Mouse (Mus musculus) stomach, postnatal 0 days (tissue): ENCODE results near the gene Olfr1240. TPM values are rescaled to one million over a fixed set of nuclear protein-coding genes. Genes with fewer than 3 reads are reported as not detected.

ENCODE experiments used
- ATAC-seq: fragments of 200-750 bp; cut with Nextera tagmentation; 2 replicates; pipeline ENCODE4 v1.8.0; 2017; ENCODE audit not compliant: low FRiP score, low TSS enrichment
- DNase-seq: peaks from one replicate; pipeline ENCODE4 v3.0.0-alpha.2; 2016; ENCODE audit warnings: low spot score
- H3K27ac ChIP-seq: fragments of 300-500 bp; sonication (generic); replicated peaks from 2 replicates; pipeline ENCODE4 v1.5.1; 2014; ENCODE audit warnings: mild to moderate bottlenecking, control low read depth
- H3K27me3 ChIP-seq: fragments of 300-500 bp; sonication (generic); 2 replicates; pipeline ENCODE4 v1.6.1; 2014; ENCODE audit warnings: low read length; ENCODE audit not compliant: control insufficient read depth, insufficient read depth
- H3K36me3 ChIP-seq: fragments of 300-500 bp; sonication (generic); 2 replicates; pipeline ENCODE4 v1.6.1; 2014; ENCODE audit warnings: low read length, mixed read lengths; ENCODE audit not compliant: control insufficient read depth, insufficient read depth
- H3K4me1 ChIP-seq: fragments of 300-500 bp; sonication (generic); replicated peaks from 2 replicates; pipeline ENCODE4 v1.6.1; 2014; ENCODE audit warnings: antibody characterized with exemption; ENCODE audit not compliant: control insufficient read depth, insufficient read depth
- H3K4me2 ChIP-seq: fragments of 300-500 bp; sonication (generic); replicated peaks from 2 replicates; pipeline ENCODE4 v1.6.1; 2014; ENCODE audit warnings: low read depth, mild to moderate bottlenecking, control low read depth, moderate library complexity
- H3K4me3 ChIP-seq: fragments of 300-500 bp; sonication (generic); 2 replicates; pipeline ENCODE4 v1.5.1; 2014; ENCODE audit warnings: low read depth, low read length, control low read depth
- H3K9ac ChIP-seq: fragments of 300-500 bp; sonication (generic); 2 replicates; pipeline ENCODE4 v1.6.1; 2014; ENCODE audit warnings: mild to moderate bottlenecking, low read length, control low read depth, mixed read lengths
- H3K9me3 ChIP-seq: fragments of 300-500 bp; sonication (generic); 2 replicates; pipeline ENCODE4 v1.6.1; 2016; ENCODE audit warnings: low read length; ENCODE audit not compliant: control insufficient read depth
- CTCF ChIP-seq: IDR thresholded peaks from 2 replicates; pipeline ENCODE4 v1.5.1; 2016; ENCODE audit warnings: antibody characterized with exemption, low read depth, mild to moderate bottlenecking, moderate library complexity
- EP300 ChIP-seq: optimal IDR thresholded peaks from 2 replicates; pipeline ENCODE3; 2016; ENCODE audit warnings: antibody characterized with exemption
- WGBS: fragments of 180-500 bp; shearing (Covaris S2); extraction: QIAGEN DNeasy Blood & Tissue Kit; methylation state at CpG from one replicate; pipeline ENCODE4 v1.1.7; 2014; 5-methylcytosine and 5-hydroxymethylcytosine counted together
- polyA plus RNA-seq: library from polyadenylated mRNA; unstranded; fragments of >200 nt; fragmentation: Nextera tagmentation; extraction: Ambion mirVana; gene quantifications from 2 replicates; pipeline ENCODE4 v1.2.1, GENCODE M21; 2015

Olfr1240 gene
- polyA plus RNA-seq = not detected in 2 replicates

GRCm38 (mm10) chr2:89442900-89443299, at the start of gene Olfr1240:
Gene Olfr1240 (minus strand): TSS chr2:89443000.
- Histone ChIP-seq H3K27ac (no peak within 1 kb of the TSS), H3K9me3 (no peaks in the 10 kb centered on the region), H3K27me3 (no peaks in the 10 kb centered on the region), H3K36me3 (no peaks in the 10 kb centered on the region), H3K4me2 (no peak within 1 kb of the TSS), H3K9ac (no peak within 1 kb of the TSS), H3K4me3 (no peak within 1 kb of the TSS), H3K4me1 (no peaks in the 10 kb centered on the region)
- no peak for DNase-seq
- WGBS = 82% methylated on average over 3 of the region's 3 CpGs
- ATAC-seq = no peak
- TF ChIP-seq CTCF (no peak), EP300 (no peak)

DNA sequence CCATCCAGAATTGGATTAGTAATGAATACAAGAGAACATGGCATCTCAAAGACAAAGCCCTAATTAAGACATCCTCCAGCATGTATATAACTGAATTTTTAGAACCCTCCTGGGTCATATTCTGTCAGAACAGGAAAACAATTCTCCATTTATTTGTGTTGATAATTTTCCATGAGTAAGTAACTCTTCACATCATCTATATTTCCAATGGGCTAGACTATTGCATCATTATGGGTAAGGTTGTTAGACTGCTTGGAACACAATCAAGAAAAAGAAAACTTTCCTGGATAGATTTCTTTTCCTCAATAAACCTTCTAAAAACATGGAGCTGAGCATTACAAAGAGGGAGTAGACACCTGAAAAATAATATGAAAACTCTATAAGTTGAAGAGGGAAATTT, 44.2 kb upstream of the Olfr1240 start, which contains the start of gene Olfr1241:
TSS of gene Olfr1241 (minus strand) at position 101 of the 400 bp plus-strand sequence.
- TF ChIP-seq CTCF (no peak), EP300 (no peak)
- no peak within 1 kb of the TSS for H3K4me3 ChIP-seq
- ATAC-seq (no peak), DNase-seq (no peak)
- H3K36me3 ChIP-seq = no peaks in the 10 kb centered on the region
- no peak within 1 kb of the TSS for H3K27ac ChIP-seq
- H3K9me3 ChIP-seq = no peaks in the 10 kb centered on the region
- H3K27me3 ChIP-seq = no peaks in the 10 kb centered on the region
- H3K4me1 ChIP-seq = no peaks in the 10 kb centered on the region
- H3K4me2 ChIP-seq = no peak within 1 kb of the TSS
- H3K9ac ChIP-seq = no peak within 1 kb of the TSS

GRCm38 (mm10) chr2:89420307-89420706, 22.5 kb downstream of the Olfr1240 start, which contains the start of gene Olfr1239:
Gene Olfr1239 (minus strand): TSS chr2:89420407.
- no peaks in the 10 kb centered on the region for H3K4me1 ChIP-seq
- no peak within 1 kb of the TSS for H3K4me2 ChIP-seq
- no peaks in the 10 kb centered on the region for H3K9me3 ChIP-seq
- DNase-seq (no peak), ATAC-seq (no peak)
- TF ChIP-seq EP300 = no peak
- no peak for TF ChIP-seq CTCF
- H3K9ac ChIP-seq = no peak within 1 kb of the TSS
- H3K27me3 ChIP-seq = no peaks in the 10 kb centered on the region
- H3K27ac ChIP-seq = no peak within 1 kb of the TSS
- no peaks in the 10 kb centered on the region for H3K36me3 ChIP-seq
- 84% methylated on average over 2 of the region's 2 CpGs for WGBS
- H3K4me3 ChIP-seq = no peak within 1 kb of the TSS

GRCm38 (mm10) chr2:89414557-89414956, 28.2 kb downstream of the Olfr1240 start:
- H3K27ac ChIP-seq = no peak overlapping the region
- no peak overlapping the region for H3K4me2 ChIP-seq
- H3K4me3 ChIP-seq = no peak overlapping the region
- ATAC-seq (no peak), DNase-seq (no peak)
- H3K9me3 ChIP-seq = no peaks in the 10 kb centered on the region
- H3K36me3 ChIP-seq = no peaks in the 10 kb centered on the region
- 97% methylated on average over 1 of the region's 1 CpGs for WGBS
- TF ChIP-seq EP300 (no peak), CTCF (no peak)
- H3K27me3 ChIP-seq = no peaks in the 10 kb centered on the region
- H3K4me1 ChIP-seq = no peaks in the 10 kb centered on the region
- H3K9ac ChIP-seq = no peak overlapping the region

GRCm38 (mm10) chr2:89409576-89409975, 33.2 kb downstream of the Olfr1240 start, which contains the start of gene Olfr1238:
Gene Olfr1238 (minus strand): TSS chr2:89409676.
- no peak within 1 kb of the TSS for H3K27ac ChIP-seq
- H3K4me3 ChIP-seq = no peak within 1 kb of the TSS
- TF ChIP-seq CTCF = no peak
- no peak for TF ChIP-seq EP300
- H3K4me2 ChIP-seq = no peak within 1 kb of the TSS
- H3K9ac ChIP-seq = no peak within 1 kb of the TSS
- no peak for ATAC-seq
- H3K27me3 ChIP-seq = no peaks in the 10 kb centered on the region
- no peaks in the 10 kb centered on the region for H3K36me3 ChIP-seq
- DNase-seq = no peak
- 92% methylated on average over 2 of the region's 2 CpGs for WGBS
- H3K4me1 ChIP-seq = no peaks in the 10 kb centered on the region
- H3K9me3 ChIP-seq = no peaks in the 10 kb centered on the region

DNA sequence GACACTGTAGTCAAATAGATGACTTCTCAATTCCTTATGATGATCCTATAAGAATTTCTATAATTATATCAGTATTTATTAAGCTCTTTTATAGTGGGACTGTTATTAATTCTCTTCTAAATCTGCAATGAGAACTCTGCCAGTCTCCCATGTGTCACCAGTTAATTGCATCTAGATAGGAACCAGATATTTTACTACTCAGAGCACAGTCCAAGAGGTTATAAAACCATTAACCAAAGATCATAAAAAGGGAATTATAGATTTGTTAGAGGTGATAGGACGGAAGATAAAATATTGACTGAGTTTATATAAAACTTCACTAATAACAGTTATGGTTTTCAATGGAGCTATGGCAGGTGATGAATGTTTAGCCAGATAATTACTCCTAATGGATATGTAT, 41.9 kb downstream of the Olfr1240 start:
- no peak for ATAC-seq
- no peak overlapping the region for H3K4me3 ChIP-seq
- H3K36me3 ChIP-seq = no peaks in the 10 kb centered on the region
- no peak for DNase-seq
- H3K4me1 ChIP-seq = no peaks in the 10 kb centered on the region
- no peaks in the 10 kb centered on the region for H3K9me3 ChIP-seq
- H3K4me2 ChIP-seq = no peak overlapping the region
- no peak overlapping the region for H3K27ac ChIP-seq
- H3K27me3 ChIP-seq = no peaks in the 10 kb centered on the region
- H3K9ac ChIP-seq = no peak overlapping the region
- WGBS = 80% methylated on average over 1 of the region's 1 CpGs
- TF ChIP-seq CTCF (no peak), EP300 (no peak)

Other genes with a start within 250 kb of the Olfr1240 start
- 0.01 TPM in 1 of 2 replicates, not detected in the other for gene Olfr1226, start 243.0 kb downstream of the Olfr1240 start, polyA plus RNA-seq
- gene Olfr1228, start 188.9 kb downstream of the Olfr1240 start, polyA plus RNA-seq = not detected in 2 replicates
- gene Olfr1229, start 155.0 kb downstream of the Olfr1240 start, polyA plus RNA-seq = not detected in 2 replicates
- gene Olfr1230, start 145.7 kb downstream of the Olfr1240 start, polyA plus RNA-seq = not detected in 2 replicates
- 0.02 TPM in 1 of 2 replicates, not detected in the other for gene Olfr1231, start 135.9 kb downstream of the Olfr1240 start, polyA plus RNA-seq
- not detected in 2 replicates for gene Olfr1232, start 113.3 kb downstream of the Olfr1240 start, polyA plus RNA-seq
- 0.02 TPM in 1 of 2 replicates, not detected in the other for gene Olfr1233, start 100.6 kb downstream of the Olfr1240 start, polyA plus RNA-seq
- gene Olfr1234, start 78.1 kb downstream of the Olfr1240 start, polyA plus RNA-seq = not detected in 2 replicates
- gene Olfr1238, start 33.3 kb downstream of the Olfr1240 start, polyA plus RNA-seq = not detected in 2 replicates
- gene Olfr1239, start 22.6 kb downstream of the Olfr1240 start, polyA plus RNA-seq = not detected in 2 replicates
- not detected in 2 replicates for gene Olfr1241, start 44.1 kb upstream of the Olfr1240 start, polyA plus RNA-seq
- not detected in 2 replicates for gene Olfr1242, start 55.3 kb upstream of the Olfr1240 start, polyA plus RNA-seq
- not detected in 2 replicates for gene Olfr1243, start 88.5 kb upstream of the Olfr1240 start, polyA plus RNA-seq
- not detected in 2 replicates for gene Olfr1245, start 135.4 kb upstream of the Olfr1240 start, polyA plus RNA-seq
- not detected in 2 replicates for gene Olfr1246, start 150.2 kb upstream of the Olfr1240 start, polyA plus RNA-seq
- gene Olfr1247, start 171.1 kb upstream of the Olfr1240 start, polyA plus RNA-seq = 0.01 TPM in 1 of 2 replicates, not detected in the other
- not detected in 2 replicates for gene Olfr1248, start 175.2 kb upstream of the Olfr1240 start, polyA plus RNA-seq
- not detected in 2 replicates for gene Olfr1249, start 192.0 kb upstream of the Olfr1240 start, polyA plus RNA-seq
- gene Olfr1250, start 218.5 kb upstream of the Olfr1240 start, polyA plus RNA-seq = not detected in 2 replicates
- gene Olfr1251, start 228.9 kb upstream of the Olfr1240 start, polyA plus RNA-seq = not detected in 2 replicates